Mouse (Mus musculus) neural tube, embryonic 11.5 days (tissue): Measurements from ENCODE around the gene Gm10645. TPM values are rescaled to one million over a fixed set of nuclear protein-coding genes. Genes with fewer than 3 reads are reported as not detected.

Source experiments
- ATAC-seq: fragments of 200-750 bp; cut with Nextera tagmentation; 2 replicates; pipeline ENCODE4 v1.8.0; 2017; ENCODE audit warnings: moderate number of reproducible peaks, mild to moderate bottlenecking, moderate TSS enrichment, moderate library complexity; ENCODE audit not compliant: insufficient read depth, low FRiP score, low TSS enrichment
- DNase-seq: peaks from one replicate; pipeline ENCODE4 v3.0.0-alpha.2; 2015; ENCODE audit warnings: low spot score
- H3K27ac ChIP-seq: fragments of 300-500 bp; sonication (generic); 2 replicates; pipeline ENCODE4 v1.5.1; 2014; ENCODE audit warnings: low read depth, mild to moderate bottlenecking, low read length
- H3K27me3 ChIP-seq: fragments of 300-500 bp; sonication (generic); 2 replicates; pipeline ENCODE4 v1.6.1; 2014; ENCODE audit warnings: mild to moderate bottlenecking, low read length, mixed read lengths; ENCODE audit not compliant: control insufficient read depth, insufficient read depth
- H3K36me3 ChIP-seq: fragments of 300-500 bp; sonication (generic); 2 replicates; pipeline ENCODE4 v1.6.1; 2014; ENCODE audit warnings: mild to moderate bottlenecking, low read length, moderate library complexity, mixed read lengths; ENCODE audit not compliant: control insufficient read depth, insufficient read depth
- H3K4me1 ChIP-seq: fragments of 300-500 bp; sonication (generic); 2 replicates; pipeline ENCODE4 v1.6.1; 2014; ENCODE audit warnings: low read length, mixed read lengths; ENCODE audit not compliant: control insufficient read depth, insufficient read depth
- H3K4me2 ChIP-seq: fragments of 300-500 bp; sonication (generic); 2 replicates; pipeline ENCODE4 v1.6.1; 2014; ENCODE audit warnings: low read depth, mild to moderate bottlenecking, moderate library complexity
- H3K4me3 ChIP-seq: fragments of 300-500 bp; sonication (generic); 2 replicates; pipeline ENCODE4 v1.5.1; 2014; ENCODE audit warnings: low read depth, low read length
- H3K9ac ChIP-seq: fragments of 300-500 bp; sonication (generic); 2 replicates; pipeline ENCODE4 v1.6.1; 2014; ENCODE audit warnings: mild to moderate bottlenecking, low read length
- H3K9me3 ChIP-seq: fragments of 300-500 bp; sonication (generic); 2 replicates; pipeline ENCODE4 v1.6.1; 2016; ENCODE audit warnings: low read length; ENCODE audit not compliant: control insufficient read depth
- WGBS: fragments of 180-500 bp; shearing (Covaris S2); extraction: QIAGEN DNeasy Blood & Tissue Kit; methylation state at CpG from one replicate; pipeline ENCODE4 v1.1.7; 2014; 5-methylcytosine and 5-hydroxymethylcytosine counted together
- polyA plus RNA-seq: library from polyadenylated mRNA; unstranded; fragments of >200 nt; fragmentation: Nextera tagmentation; extraction: Ambion mirVana; gene quantifications from 2 replicates; pipeline ENCODE4 v1.2.1, GENCODE M21; 2014

Gm10645 gene
- polyA plus RNA-seq, 1 experiment from 2014 or later, result 7.2 TPM

DNA sequence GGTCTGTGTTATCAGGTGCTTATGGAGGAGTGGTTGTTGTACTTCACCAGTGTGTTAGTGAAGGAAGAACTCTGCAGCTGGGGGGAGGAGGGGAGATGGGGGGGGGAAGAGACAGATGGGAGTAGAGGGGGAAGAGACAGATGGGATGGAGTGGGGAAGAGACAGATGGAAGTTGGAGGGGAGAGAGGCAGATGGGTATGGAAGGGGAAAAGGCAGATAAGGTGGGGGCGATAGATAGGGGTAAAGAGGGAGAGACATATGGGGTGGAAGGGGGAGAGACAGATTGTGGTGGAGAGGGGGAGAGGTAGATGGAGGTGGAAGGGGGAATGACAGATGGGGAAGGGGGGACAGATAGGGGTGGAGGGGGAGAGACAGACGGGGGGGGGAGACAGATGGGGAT, 10.8 kb upstream of the Gm10645 start:
- Histone ChIP-seq H3K4me3 (no peak overlapping the region), H3K36me3 (no peaks in the 10 kb centered on the region), H3K9me3 (no peaks in the 10 kb centered on the region), H3K27ac (peak overlapping the region; percentile 69; the same call in 1 of the 2 replicates), H3K4me2 (no peak overlapping the region), H3K4me1 (peaks cover 11% of the 10 kb centered on the region; the same call in 1 of the 2 replicates), H3K27me3 (no peaks in the 10 kb centered on the region), H3K9ac (no peak overlapping the region)
- WGBS, result 44% methylated on average over 2 of the region's 2 CpGs
- ATAC-seq (peak; percentile 70), DNase-seq (no peak)

DNA sequence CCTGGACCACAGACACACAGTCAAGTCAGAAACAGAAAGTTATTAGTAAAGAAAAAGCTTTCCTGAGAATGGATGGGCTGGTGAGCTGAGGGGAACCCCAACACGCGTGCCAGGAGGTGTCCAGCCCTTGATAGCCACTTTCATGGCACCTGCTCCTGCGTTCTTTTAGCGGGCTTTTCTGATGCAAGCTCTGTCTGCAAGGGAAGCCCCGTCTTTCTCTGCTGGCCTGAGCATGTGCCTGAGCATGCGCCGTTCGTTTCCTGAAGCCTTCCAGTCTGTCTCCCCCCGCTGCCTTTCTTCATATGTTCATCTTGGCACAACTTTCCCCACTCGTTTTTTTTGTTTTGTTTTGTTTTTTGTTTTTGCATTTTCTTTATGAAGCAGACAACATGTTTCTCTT, 9.7 kb upstream of the Gm10645 start:
- peaks cover 11% of the 10 kb centered on the region; the same call in 1 of the 2 replicates for H3K4me1 ChIP-seq

DNA sequence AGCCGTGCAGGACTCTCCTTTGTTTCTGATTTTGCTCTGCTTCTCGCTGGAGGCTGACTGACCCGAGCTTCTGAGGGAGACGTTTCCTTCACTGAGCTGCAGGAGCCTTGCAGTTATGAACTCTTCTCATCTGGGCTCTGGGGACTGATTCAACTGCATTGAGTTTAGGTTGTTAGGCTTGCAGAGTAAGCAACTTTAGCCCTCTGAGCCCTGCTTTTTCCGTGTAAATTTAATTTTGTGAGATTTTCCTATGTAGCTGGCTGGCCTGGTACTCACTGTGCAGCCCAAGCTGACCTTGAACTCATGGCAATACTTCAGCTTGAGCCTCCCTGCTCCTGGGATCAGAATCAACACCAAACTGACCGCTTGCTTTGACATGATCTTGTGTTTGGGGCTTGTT, 4.9 kb upstream of the Gm10645 start:
- ATAC-seq (no peak), DNase-seq (no peak)
- H3K36me3 ChIP-seq, result no peaks in the 10 kb centered on the region
- H3K27ac ChIP-seq, result no peak overlapping the region
- no peaks in the 10 kb centered on the region for H3K9me3 ChIP-seq
- no peaks in the 10 kb centered on the region; the same call in 1 of the 2 replicates for H3K4me1 ChIP-seq
- no peak overlapping the region for H3K4me2 ChIP-seq
- H3K4me3 ChIP-seq, result no peak overlapping the region
- 61% methylated on average over 6 of the region's 6 CpGs for WGBS
- H3K9ac ChIP-seq, result no peak overlapping the region
- H3K27me3 ChIP-seq, result no peaks in the 10 kb centered on the region

More for the DNA sequence above, 9.7 kb upstream of the Gm10645 start:
- Histone ChIP-seq H3K9me3 (no peaks in the 10 kb centered on the region), H3K4me3 (no peak overlapping the region), H3K36me3 (no peaks in the 10 kb centered on the region), H3K27ac (no peak overlapping the region; the same call in 1 of the 2 replicates), H3K27me3 (no peaks in the 10 kb centered on the region), H3K4me2 (no peak overlapping the region), H3K9ac (no peak overlapping the region)
- no peak for DNase-seq
- 73% methylated on average over 10 of the region's 10 CpGs for WGBS
- ATAC-seq, result no peak

- Histone ChIP-seq H3K4me3 (no peak overlapping the region), H3K27ac (no peak overlapping the region), H3K9me3 (no peaks in the 10 kb centered on the region), H3K4me1 (no peaks in the 10 kb centered on the region; the same call in 1 of the 2 replicates), H3K36me3 (no peaks in the 10 kb centered on the region), H3K27me3 (no peaks in the 10 kb centered on the region), H3K9ac (no peak overlapping the region), H3K4me2 (no peak overlapping the region)
- DNase-seq (no peak), ATAC-seq (no peak)
- 88% methylated on average over 2 of the region's 2 CpGs for WGBS
Observed at GRCm38 (mm10) chr8:83169709-83170108, 3.7 kb upstream of the Gm10645 start.

DNA sequence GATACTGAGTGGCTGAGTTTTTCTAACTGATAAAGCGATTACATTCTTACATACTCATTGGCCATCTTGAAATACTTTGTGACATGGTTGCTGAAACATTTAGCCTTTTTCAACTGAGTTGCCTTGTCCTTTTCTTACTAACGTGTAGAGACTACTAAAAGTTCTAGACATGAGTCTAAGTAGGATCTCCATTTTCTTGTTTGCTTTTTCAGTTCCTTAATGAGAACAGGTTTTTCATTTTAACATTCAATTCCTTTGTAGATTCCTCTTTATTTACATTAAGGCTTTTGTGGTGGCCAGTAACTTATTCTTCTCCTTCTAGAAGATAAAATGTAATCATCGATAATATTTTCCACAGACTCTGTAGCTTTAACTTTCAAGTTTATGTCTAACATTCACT, 3.2 kb upstream of the Gm10645 start:
- H3K9ac ChIP-seq, result no peak overlapping the region
- ATAC-seq, result no peak
- DNase-seq, result no peak
- H3K36me3 ChIP-seq, result no peaks in the 10 kb centered on the region
- no peak overlapping the region for H3K4me3 ChIP-seq
- no peak overlapping the region for H3K27ac ChIP-seq
- no peak overlapping the region for H3K4me2 ChIP-seq
- no peaks in the 10 kb centered on the region for H3K27me3 ChIP-seq
- WGBS, result 90% methylated on average over 3 of the region's 3 CpGs
- no peaks in the 10 kb centered on the region for H3K9me3 ChIP-seq
- no peaks in the 10 kb centered on the region; the same call in 1 of the 2 replicates for H3K4me1 ChIP-seq

GRCm38 (mm10) chr8:83167932-83168331, 2.0 kb upstream of the Gm10645 start:
- peak overlapping the region; percentile 19; the same call in 1 of the 2 replicates for H3K4me3 ChIP-seq
- H3K4me2 ChIP-seq, result peak overlapping the region; percentile 73
- no peaks in the 10 kb centered on the region for H3K27me3 ChIP-seq
- DNase-seq, result no peak
- H3K9me3 ChIP-seq, result no peaks in the 10 kb centered on the region
- no peak overlapping the region for H3K27ac ChIP-seq
- ATAC-seq, result no peak
- 35% methylated on average over 3 of the region's 3 CpGs for WGBS
- H3K36me3 ChIP-seq, result no peaks in the 10 kb centered on the region
- H3K9ac ChIP-seq, result no peak overlapping the region
- H3K4me1 ChIP-seq, result no peaks in the 10 kb centered on the region; the same call in 1 of the 2 replicates

DNA sequence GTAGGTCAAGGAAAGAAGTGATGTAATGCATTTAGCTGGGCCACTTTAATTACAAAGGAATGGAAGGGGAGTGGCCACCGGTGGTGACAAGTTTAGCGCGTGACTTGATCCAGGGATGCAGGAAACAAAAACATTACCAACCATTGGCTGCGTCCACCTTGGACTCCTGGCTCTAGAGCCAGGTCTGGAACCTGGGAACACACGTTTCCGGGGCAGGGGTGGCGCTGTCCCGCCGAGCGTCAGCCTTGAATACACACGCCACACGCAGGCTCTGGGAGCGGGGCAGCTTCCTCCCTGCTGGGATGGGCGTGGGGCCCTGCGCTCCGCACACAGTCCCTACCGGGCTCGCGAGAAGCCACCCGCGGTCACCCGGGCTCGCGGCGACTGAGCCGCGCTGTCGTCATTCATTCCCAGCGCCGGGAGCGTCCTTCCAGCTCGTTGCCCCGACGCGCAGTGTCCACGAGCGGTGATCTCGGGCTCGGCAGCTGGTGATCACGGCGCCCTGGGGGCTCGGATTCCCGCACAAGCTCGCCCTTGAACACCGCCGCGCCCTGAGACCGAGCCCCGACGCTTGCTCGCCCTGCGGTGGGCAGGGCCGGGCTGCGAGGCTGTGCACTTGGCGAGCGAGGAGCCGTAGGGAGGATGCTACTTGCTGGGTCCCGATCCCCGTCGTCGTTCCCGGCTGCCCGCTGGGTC, 587 bp downstream of the Gm10645 start, which contains the start of gene Tbc1d9:
Gene Tbc1d9, plus strand, starts transcription at position 118 of the 696 bp plus-strand sequence.
- H3K4me2 ChIP-seq, result peak within 1 kb of the TSS; percentile 73
- H3K9ac ChIP-seq, result peak within 1 kb of the TSS; percentile 97
- H3K4me3 ChIP-seq, result peak within 1 kb of the TSS; percentile 76
- no peaks in the 10 kb centered on the region for H3K9me3 ChIP-seq
- H3K4me1 ChIP-seq, result no peaks in the 10 kb centered on the region; the same call in 1 of the 2 replicates
- no peaks in the 10 kb centered on the region for H3K36me3 ChIP-seq
- H3K27ac ChIP-seq, result peak within 1 kb of the TSS; percentile 92
- under 1% methylated on average over 63 of the region's 63 CpGs for WGBS
- DNase-seq, result peak; percentile 82
- peak; percentile 92 for ATAC-seq
- H3K27me3 ChIP-seq, result no peaks in the 10 kb centered on the region

DNA sequence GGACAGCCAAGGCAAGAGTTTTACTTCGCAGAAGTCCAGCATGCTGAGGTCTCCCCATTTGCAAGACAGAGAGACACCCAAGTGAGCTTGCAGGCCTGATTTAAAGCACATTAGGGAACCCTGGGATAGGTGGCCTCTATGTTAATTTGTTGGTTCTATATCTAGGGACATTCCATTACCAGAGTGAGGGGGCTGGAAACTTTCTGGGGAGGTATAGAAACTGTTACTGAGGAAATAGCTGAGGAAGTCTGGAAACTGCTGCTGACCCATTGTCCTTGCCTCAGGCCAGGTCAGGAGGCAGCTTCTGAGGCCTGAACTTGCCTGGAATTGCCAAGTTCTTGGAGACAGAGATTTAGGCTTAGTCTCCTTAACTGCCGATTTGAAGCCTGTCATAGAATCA, 5.4 kb downstream of the Gm10645 start:
- Histone ChIP-seq H3K27me3 (no peaks in the 10 kb centered on the region), H3K4me2 (no peak overlapping the region), H3K27ac (no peak overlapping the region), H3K9ac (no peak overlapping the region), H3K4me3 (no peak overlapping the region), H3K9me3 (no peaks in the 10 kb centered on the region), H3K4me1 (no peaks in the 10 kb centered on the region), H3K36me3 (no peaks in the 10 kb centered on the region)
- ATAC-seq (no peak), DNase-seq (no peak)
- WGBS, result 72% methylated on average over 2 of the region's 2 CpGs

DNA sequence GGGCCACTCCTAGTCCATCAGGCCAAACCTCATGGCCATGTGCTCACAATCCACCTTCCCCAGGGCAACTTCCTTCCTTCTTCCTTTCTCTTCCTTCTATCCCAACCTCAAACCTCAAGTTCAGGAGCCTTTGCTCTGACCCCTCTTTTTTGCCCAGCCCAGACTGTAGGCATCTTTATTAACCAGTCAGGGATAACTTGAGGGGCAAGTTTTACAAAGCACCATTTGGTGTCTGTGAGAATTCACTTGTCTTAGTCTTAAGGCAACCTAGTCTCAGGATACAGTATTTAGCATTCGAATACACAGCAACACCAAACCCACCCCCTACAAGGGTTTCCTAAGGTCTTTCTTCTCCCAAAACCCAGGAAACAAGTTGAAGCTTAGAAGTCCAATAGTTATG, 6.4 kb downstream of the Gm10645 start:
- Histone ChIP-seq H3K9ac (no peak overlapping the region), H3K27ac (no peak overlapping the region), H3K4me3 (no peak overlapping the region), H3K4me2 (no peak overlapping the region), H3K9me3 (no peaks in the 10 kb centered on the region), H3K27me3 (no peaks in the 10 kb centered on the region), H3K36me3 (no peaks in the 10 kb centered on the region), H3K4me1 (no peaks in the 10 kb centered on the region)
- ATAC-seq (no peak), DNase-seq (no peak)
- WGBS, result 59% methylated on average over 1 of the region's 1 CpGs
